22 mouse cellular contexts compared by ENCODE assay signal in genomic region chr7:93893701-93894100, GRCm38 (mm10).
DNase-seq lines count a peak whose midpoint lies in the region; ATAC-seq lines count a peak whose summit lies in the region.
"Had no signal": no experiment of that assay in that cellular context is flagged by ENCODE, and none has a peak within 500 bp of the region (broad histone marks: within the 10 kb centered on the region; RNA-seq: fewer than 3 reads in every experiment).

No protein-coding gene starts in this region.

- H3K27ac ChIP-seq in heart, embryonic 10.5 days = no peak overlapping the region
- H3K27ac ChIP-seq: embryonic facial prominence, embryonic 13.5 days; embryonic facial prominence, embryonic 15.5 days; forebrain, embryonic 13.5 days; forebrain, embryonic 15.5 days had no signal

- no peak for ATAC-seq in cerebellum, adult (ENCODE audit: insufficient number of reproducible peaks, low FRiP score, low TSS enrichment)
- ATAC-seq: CD4-positive, CD25-positive, alpha-beta regulatory T cell, adult 4 months; forebrain, embryonic 13.5 days; forebrain, embryonic 15.5 days; forebrain, postnatal 0 days had no signal

- H3K4me3 ChIP-seq in heart, embryonic 10.5 days = no peak overlapping the region
- H3K4me3 ChIP-seq: embryonic facial prominence, embryonic 13.5 days; embryonic facial prominence, embryonic 15.5 days; erythroblast, embryonic 14.5 days; forebrain, embryonic 13.5 days; forebrain, embryonic 15.5 days had no signal

- no peaks in the 10 kb centered on the region for H3K36me3 ChIP-seq in heart, embryonic 10.5 days
- H3K36me3 ChIP-seq: embryonic facial prominence, embryonic 13.5 days; embryonic facial prominence, embryonic 15.5 days; forebrain, embryonic 15.5 days; G1E had no signal

- H3K4me1 ChIP-seq in heart, embryonic 10.5 days = no peaks in the 10 kb centered on the region
- H3K4me1 ChIP-seq: embryonic facial prominence, embryonic 13.5 days; embryonic facial prominence, embryonic 15.5 days; forebrain, embryonic 13.5 days; forebrain, embryonic 15.5 days had no signal

- H3K27me3 ChIP-seq in heart, embryonic 10.5 days (ENCODE audit: insufficient read depth, poor library complexity, severe bottlenecking) = no peaks in the 10 kb centered on the region
- H3K27me3 ChIP-seq: CH12.LX; embryonic facial prominence, embryonic 13.5 days; embryonic facial prominence, embryonic 15.5 days; forebrain, embryonic 13.5 days; forebrain, embryonic 15.5 days had no signal

- H3K9me3 ChIP-seq in heart, embryonic 10.5 days = no peaks in the 10 kb centered on the region
- H3K9me3 ChIP-seq: embryonic facial prominence, embryonic 13.5 days; embryonic facial prominence, embryonic 15.5 days; forebrain, embryonic 13.5 days; forebrain, embryonic 15.5 days; G1E had no signal

- whole genome bisulfite sequencing in heart, embryonic 10.5 days = 69% methylated on average over 1 of the region's 1 CpGs

- DNase-seq in cerebellum, postnatal 10 days = peak; percentile 4 to 5
- DNase-seq in NIH3T3 (ENCODE audit: low read depth) = peak; percentile 95
- no peak for DNase-seq in heart, embryonic 10.5 days (ENCODE audit: low spot score)
- DNase-seq in kidney, postnatal 14 days = no peak
- DNase-seq: adrenal gland, adult 2 months; adrenal gland, postnatal 10 days; adrenal gland, postnatal 25 days; cerebellum, adult 11-12 months; cerebellum, adult 2 months; cerebellum, adult 9-10 months; cerebellum, postnatal 36 days; embryo, embryonic 11 days; forebrain, postnatal 0 days had no signal

Comparison
In these comparisons a context has a peak if more than half of its experiments do, and no peak if none do; other contexts are left out.
1. DNase-seq: peak in cerebellum, postnatal 10 days (2 of 2) and NIH3T3 (single experiment); none in heart, embryonic 10.5 days (single experiment) and kidney, postnatal 14 days (single experiment).